Mouse (Mus musculus) midbrain, embryonic 12.5 days (tissue): ENCODE measurements around the gene Psmb4. TPM values are rescaled to one million over a fixed set of nuclear protein-coding genes. Genes with fewer than 3 reads are reported as not detected.
"Not testable (repeated sequence)": the region's sequence is repeated elsewhere in the genome, so short reads cannot be mapped to it uniquely, and the experiment has no call there.

Source experiments
- ATAC-seq: fragments of 200-750 bp; cut with Nextera tagmentation; 2 replicates; pipeline ENCODE4 v1.8.0; 2017; ENCODE audit warnings: low read depth, moderate TSS enrichment, moderate library complexity; ENCODE audit not compliant: low FRiP score
- H3K27ac ChIP-seq: fragments of 300-500 bp; sonication (generic); replicated peaks from 2 replicates; pipeline ENCODE4 v1.5.1; 2016; ENCODE audit warnings: mild to moderate bottlenecking
- H3K27me3 ChIP-seq: fragments of 300-500 bp; sonication (generic); 2 replicates; pipeline ENCODE4 v1.6.1; 2016; ENCODE audit warnings: mild to moderate bottlenecking
- H3K36me3 ChIP-seq: fragments of 300-500 bp; sonication (generic); 2 replicates; pipeline ENCODE4 v1.6.1; 2016
- H3K4me1 ChIP-seq: fragments of 300-500 bp; sonication (generic); 2 replicates; pipeline ENCODE4 v1.6.1; 2016
- H3K4me2 ChIP-seq: fragments of 300-500 bp; sonication (generic); replicated peaks from 2 replicates; pipeline ENCODE4 v1.6.1; 2016; ENCODE audit warnings: mild to moderate bottlenecking, moderate library complexity
- H3K4me3 ChIP-seq: fragments of 300-500 bp; sonication (generic); 2 replicates; pipeline ENCODE4 v1.5.1; 2016; ENCODE audit warnings: mild to moderate bottlenecking
- H3K9ac ChIP-seq: fragments of 300-500 bp; sonication (generic); replicated peaks from 2 replicates; pipeline ENCODE4 v1.6.1; 2016; ENCODE audit warnings: mild to moderate bottlenecking, moderate library complexity
- H3K9me3 ChIP-seq: fragments of 300-500 bp; sonication (generic); 2 replicates; pipeline ENCODE4 v1.6.1; 2016; ENCODE audit warnings: mild to moderate bottlenecking
- WGBS: fragments of 180-500 bp; shearing (Covaris S2); methylation state at CpG from one replicate; pipeline ENCODE4 v1.1.7; 2016; 5-methylcytosine and 5-hydroxymethylcytosine counted together
- polyA plus RNA-seq: library from polyadenylated mRNA; unstranded; fragments of >200 nt; fragmentation: Nextera tagmentation; extraction: Ambion mirVana; gene quantifications from 2 replicates; pipeline ENCODE4 v1.2.1, GENCODE M21; 2016

The Psmb4 gene
- polyA plus RNA-seq, result 307 TPM in 2 replicates

DNA sequence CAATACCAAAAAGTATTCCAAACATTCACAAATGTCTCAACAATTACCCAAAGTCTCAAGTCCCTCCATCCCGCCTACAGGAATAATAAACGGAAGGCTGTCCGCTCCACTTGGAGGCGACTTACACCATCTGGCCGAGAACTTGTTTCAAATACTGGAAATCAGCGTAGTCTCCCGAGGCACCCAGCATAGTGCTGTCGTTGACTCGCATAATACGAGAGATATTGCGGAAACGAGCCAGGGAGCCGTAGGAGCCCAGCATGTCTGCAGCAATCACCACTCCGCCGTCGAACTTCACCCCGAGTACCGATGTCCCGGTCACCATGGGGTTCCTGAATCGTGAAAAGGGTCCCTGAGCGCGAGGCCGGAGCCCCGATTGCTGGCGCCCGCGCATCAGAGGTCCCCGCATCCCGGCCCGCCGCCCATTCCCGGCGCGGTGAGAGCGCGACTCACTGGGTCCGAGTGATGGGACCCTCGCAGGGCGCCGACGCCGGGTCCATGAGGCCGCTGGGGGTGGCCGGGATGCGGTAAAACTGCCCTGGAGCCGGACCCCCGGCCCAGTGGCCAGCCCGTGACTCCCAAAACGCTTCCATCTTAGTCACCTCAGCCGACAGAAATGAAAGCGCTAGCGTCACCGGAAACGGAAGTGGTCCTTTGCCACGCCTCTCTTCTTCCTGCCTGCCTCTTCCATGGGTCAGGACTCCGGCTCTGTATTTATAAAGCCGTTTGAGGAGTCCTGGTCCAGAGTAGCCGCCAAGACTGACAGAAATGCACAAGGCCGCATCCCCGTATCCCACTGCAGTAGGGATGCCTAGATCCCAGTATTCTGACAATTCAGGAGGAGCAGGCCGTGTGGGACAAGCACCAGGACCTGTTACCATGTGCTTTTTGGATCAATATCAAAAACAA lies at the start of gene Psmb4:
Gene Psmb4, minus strand, starts transcription at position 646 of the 909 bp plus-strand sequence.
- peaks cover 18% of the 10 kb centered on the region for H3K4me1 ChIP-seq
- H3K27ac ChIP-seq, result peak within 1 kb of the TSS; percentile 79
- peak within 1 kb of the TSS; percentile 87 for H3K4me2 ChIP-seq
- ATAC-seq, result peak; percentile 88
- H3K9ac ChIP-seq, result peak within 1 kb of the TSS; percentile 81
- H3K36me3 ChIP-seq, result peaks cover 38% of the 10 kb centered on the region
- H3K9me3 ChIP-seq, result no peaks in the 10 kb centered on the region
- WGBS, result 1% methylated on average over 60 of the region's 61 CpGs
- peak within 1 kb of the TSS; percentile 68 for H3K4me3 ChIP-seq
- H3K27me3 ChIP-seq, result 0 out of 2 replicates have a peak, but pooled peaks cover 8% of the 10 kb centered on the region

DNA sequence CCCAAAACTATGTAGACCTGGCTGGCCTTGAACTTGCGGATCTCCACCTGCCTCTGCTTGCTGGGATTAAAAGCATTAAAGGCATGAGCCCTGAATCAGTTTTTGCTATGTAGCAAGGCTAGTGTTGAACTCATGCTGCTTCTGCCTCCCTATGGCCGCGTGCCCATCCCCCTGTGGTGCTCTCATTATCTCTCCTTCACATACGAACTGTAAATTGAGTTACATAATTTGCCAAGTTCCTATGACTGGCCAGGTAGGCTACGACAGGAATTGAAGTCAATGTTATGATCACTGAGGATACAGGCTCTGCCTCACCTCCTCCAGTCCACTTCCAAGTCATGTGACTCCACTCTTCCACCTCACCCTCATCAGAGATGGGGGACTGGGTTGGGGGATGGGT lies 49.4 kb upstream of the Psmb4 start:
- H3K9me3 ChIP-seq, H3K4me3 ChIP-seq, H3K36me3 ChIP-seq, H3K27ac ChIP-seq, ATAC-seq, H3K27me3 ChIP-seq, H3K4me2 ChIP-seq, H3K9ac ChIP-seq: not testable (repeated sequence)
- 89% methylated on average over 5 of the region's 5 CpGs for WGBS
- peaks cover 11% of the 10 kb centered on the region for H3K4me1 ChIP-seq

DNA sequence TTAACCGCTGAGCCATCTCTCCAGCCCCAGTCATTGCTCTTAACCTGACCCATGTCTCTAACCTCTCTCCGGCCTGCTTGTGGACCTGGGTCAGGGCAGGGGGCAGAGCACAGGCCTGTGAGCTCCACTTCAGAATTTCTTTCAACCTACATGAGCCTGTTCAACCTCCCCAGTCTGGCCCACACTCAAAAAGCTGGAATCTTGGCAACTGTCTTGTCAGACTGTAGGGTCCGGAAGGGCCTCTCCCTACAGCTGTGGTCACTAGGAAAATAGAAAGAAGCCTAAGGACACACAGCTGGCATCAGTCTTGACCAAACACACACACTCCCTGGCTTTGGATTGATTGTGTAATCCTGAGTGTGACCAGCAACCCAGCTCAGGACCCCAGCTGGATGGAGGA lies 48.6 kb upstream of the Psmb4 start:
- not testable (repeated sequence) for ATAC-seq, H3K9ac ChIP-seq, H3K27me3 ChIP-seq, H3K9me3 ChIP-seq, H3K27ac ChIP-seq, H3K4me3 ChIP-seq, H3K36me3 ChIP-seq, H3K4me2 ChIP-seq
- WGBS, result 86% methylated on average over 3 of the region's 3 CpGs
- H3K4me1 ChIP-seq, result peaks cover 11% of the 10 kb centered on the region

DNA sequence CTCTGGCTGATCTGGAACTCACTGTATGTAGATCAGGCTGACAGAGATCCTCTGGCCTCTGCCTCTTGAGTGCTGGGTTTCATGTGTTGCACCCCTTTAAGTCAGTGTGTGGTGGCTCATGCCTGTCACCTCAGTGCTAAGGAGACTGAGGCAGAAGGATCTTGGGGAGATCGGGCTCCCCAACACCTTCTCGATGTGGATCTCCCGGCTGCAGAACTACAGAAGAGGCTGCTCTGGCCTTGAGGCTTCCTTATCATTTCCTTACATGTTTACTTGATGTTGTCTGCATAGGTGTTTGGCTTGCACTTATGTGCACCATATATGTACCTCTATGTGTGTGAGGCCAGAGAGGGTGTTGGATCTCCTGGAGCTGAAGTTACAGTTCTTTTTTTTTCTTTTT lies 47.8 kb upstream of the Psmb4 start:
- H3K27me3 ChIP-seq, H3K9me3 ChIP-seq, H3K27ac ChIP-seq, H3K36me3 ChIP-seq, ATAC-seq, H3K9ac ChIP-seq, H3K4me2 ChIP-seq, H3K4me3 ChIP-seq: not testable (repeated sequence)
- H3K4me1 ChIP-seq, result peaks cover 11% of the 10 kb centered on the region
- WGBS, result 96% methylated on average over 3 of the region's 3 CpGs

DNA sequence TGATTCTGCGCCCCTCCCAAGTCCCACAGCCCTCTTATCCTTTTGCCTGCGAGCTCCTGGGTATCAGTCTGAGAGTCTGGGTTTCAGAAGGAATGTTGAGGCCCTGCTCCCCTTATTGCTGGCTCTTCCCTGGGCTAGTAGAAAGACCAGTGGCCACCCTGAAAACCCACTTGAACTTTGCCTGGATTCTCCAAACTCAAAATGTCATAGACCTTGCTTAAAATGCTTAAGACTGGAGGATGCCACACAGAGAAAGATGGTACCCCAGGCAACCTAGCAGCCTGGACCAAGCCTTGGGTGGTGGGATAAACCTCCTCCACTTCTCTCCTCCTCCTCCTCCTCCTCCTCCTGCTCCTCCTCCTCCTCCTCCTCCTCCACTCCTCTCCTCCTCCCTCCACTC lies 46.8 kb upstream of the Psmb4 start:
- not testable (repeated sequence) for ATAC-seq, H3K9me3 ChIP-seq
- WGBS, result no CpG with 5 or more reads among the region's 2 CpGs

DNA sequence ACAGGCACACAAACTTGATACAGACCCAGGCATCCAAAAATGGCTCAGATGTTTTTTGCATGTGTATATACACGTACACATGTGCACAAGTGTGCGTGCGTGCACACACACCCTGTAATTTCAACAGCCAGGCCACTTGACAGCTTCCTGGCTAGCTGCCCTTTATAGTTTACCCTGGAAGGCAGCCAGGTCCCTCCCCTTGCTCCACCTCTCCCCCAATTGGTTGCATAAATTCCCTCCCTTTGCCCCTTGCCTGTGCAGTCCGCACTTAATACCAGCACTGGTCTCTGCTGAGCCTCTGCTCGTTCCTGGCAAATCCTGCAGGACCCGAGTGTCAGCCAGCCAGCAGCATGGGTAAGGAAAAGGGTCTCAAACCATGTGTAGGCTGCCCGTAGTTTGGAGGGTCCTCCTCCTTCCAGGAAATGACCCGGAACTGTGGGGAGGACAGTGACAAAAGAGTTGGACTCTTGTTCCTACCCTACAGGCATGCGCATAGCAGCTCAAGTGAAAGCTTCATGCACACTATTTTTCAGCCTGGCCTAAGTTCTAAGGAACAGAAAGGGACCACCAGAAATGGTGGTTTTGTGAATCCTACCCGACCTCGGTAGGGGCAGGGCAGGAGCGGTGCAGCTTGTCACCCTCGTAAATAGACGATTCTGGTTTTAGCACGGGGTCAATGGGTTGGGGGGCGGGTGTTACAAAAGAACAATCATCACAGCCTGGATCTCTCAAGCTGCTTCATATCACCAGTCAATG lies 46.2 kb upstream of the Psmb4 start, which contains the start of gene Selenbp1:
Gene Selenbp1, plus strand, starts transcription at position 248 of the 756 bp plus-strand sequence.
- ATAC-seq, result peak; percentile 84
- Histone ChIP-seq H3K9me3 (no peaks in the 10 kb centered on the region), H3K4me1 (peaks cover 11% of the 10 kb centered on the region), H3K36me3 (no peaks in the 10 kb centered on the region), H3K4me2 (peak within 1 kb of the TSS; percentile 37), H3K27ac (no peak within 1 kb of the TSS), H3K9ac (no peak within 1 kb of the TSS), H3K27me3 (no peaks in the 10 kb centered on the region), H3K4me3 (no peak within 1 kb of the TSS)
- WGBS, result 42% methylated on average over 16 of the region's 16 CpGs

More for the DNA sequence above, 46.8 kb upstream of the Psmb4 start:
- not testable (repeated sequence) for H3K36me3 ChIP-seq, H3K4me3 ChIP-seq, H3K9ac ChIP-seq, H3K27me3 ChIP-seq, H3K4me2 ChIP-seq, H3K27ac ChIP-seq
- peaks cover 11% of the 10 kb centered on the region for H3K4me1 ChIP-seq

DNA sequence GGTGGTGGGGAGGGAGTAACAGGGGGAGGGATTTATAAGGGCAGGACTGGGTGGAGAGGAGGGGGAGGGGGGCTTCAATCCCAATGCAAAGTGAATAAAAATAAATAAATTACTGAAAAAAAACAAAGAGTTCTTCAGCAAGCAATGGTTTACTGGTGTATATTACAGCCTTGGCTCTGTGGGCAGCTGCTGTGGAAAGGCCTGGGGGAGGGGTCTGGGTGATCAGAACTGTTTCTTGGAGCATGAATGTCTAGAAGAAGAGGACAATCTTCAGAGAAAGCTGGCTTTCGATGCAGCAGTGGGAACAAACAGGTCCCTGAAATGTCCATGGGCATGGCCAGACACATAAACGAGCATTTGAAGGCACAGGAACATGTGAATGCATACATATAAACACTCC lies 45.5 kb upstream of the Psmb4 start:
- H3K36me3 ChIP-seq, H3K27ac ChIP-seq, H3K9me3 ChIP-seq, H3K4me2 ChIP-seq, H3K9ac ChIP-seq, H3K4me3 ChIP-seq, H3K27me3 ChIP-seq, ATAC-seq: not testable (repeated sequence)
- H3K4me1 ChIP-seq, result peaks cover 11% of the 10 kb centered on the region
- 64% methylated on average over 2 of the region's 2 CpGs for WGBS

DNA sequence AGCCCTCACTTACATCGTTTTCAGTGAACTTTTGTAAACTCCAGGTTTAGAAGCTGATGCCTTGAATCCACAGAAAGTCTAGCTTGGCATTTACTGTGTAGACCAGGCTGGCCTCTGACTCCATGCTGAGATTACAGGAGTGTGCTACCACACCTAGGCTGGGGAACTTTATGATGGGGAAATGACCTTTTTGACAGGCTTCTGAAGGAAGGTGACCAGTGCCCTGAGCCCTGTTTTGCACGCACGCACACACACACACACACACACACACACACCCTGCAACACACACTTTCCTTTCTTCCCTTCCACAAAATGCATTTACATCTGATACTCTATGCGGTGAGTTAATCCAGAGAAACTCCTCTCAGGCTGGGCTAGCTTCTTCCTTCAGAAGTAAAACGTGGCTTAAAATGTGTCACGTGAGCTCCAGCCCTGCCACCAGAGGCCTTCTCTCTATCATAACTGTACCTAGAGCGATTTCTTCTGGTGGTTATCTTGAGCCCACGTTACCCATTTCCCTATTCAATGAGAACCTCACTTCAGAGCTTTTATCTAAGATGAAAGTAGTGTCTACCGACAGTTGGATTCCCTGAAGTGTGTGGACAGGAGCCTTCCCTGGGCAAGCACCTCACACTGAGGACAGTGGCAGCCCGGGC lies 44.8 kb upstream of the Psmb4 start:
- not testable (repeated sequence) for H3K27me3 ChIP-seq, ATAC-seq, H3K9ac ChIP-seq, H3K4me2 ChIP-seq, H3K4me3 ChIP-seq, H3K36me3 ChIP-seq, H3K27ac ChIP-seq, H3K9me3 ChIP-seq
- WGBS, result 73% methylated on average over 10 of the region's 10 CpGs
- peaks cover 11% of the 10 kb centered on the region for H3K4me1 ChIP-seq

DNA sequence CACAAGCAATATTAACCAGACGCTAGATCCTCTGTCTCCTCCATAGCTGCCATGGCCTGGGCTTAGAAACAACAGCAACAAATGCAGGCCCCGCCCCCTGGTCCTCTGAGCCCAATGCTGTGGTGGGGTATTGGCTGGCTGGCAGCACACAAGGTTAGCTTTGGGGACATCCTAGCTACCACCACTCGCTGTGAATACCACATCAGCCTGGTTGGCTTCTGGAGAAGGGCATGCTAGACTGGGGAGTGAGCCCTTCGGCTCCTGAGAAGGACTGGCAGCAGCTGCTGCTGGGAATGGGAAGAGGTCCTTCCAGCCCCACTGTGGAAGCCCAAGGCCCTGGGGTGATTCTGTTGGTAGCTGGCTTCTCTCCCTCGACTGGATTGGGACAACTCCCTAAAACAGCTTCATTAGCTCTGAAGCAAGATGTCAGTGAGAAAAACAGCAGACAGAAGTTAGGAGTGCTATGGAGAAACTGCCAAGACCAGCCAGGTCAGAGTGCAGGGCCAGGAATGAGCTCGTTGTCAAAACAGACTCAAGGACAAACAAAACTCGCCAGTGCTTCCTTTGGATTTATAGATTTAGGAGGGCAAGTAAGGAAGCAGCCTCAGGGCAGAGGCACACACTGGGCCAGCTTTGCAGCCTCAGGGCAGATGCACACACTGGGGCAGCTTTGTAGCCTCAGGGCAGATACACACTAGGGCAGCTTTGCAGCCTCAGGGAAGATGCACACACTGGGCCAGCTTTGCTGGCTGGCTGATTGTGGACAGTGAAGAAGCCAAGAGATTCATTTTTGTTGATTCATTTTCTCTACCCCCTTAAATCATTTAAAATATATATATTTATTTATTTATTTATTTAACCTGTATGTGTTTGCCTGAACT lies 43.9 kb upstream of the Psmb4 start:
- not testable (repeated sequence) for H3K27me3 ChIP-seq, H3K9ac ChIP-seq, H3K9me3 ChIP-seq, H3K4me2 ChIP-seq, H3K27ac ChIP-seq, H3K36me3 ChIP-seq, ATAC-seq, H3K4me3 ChIP-seq
- peaks cover 11% of the 10 kb centered on the region for H3K4me1 ChIP-seq
- WGBS, result 45% methylated on average over 7 of the region's 7 CpGs

DNA sequence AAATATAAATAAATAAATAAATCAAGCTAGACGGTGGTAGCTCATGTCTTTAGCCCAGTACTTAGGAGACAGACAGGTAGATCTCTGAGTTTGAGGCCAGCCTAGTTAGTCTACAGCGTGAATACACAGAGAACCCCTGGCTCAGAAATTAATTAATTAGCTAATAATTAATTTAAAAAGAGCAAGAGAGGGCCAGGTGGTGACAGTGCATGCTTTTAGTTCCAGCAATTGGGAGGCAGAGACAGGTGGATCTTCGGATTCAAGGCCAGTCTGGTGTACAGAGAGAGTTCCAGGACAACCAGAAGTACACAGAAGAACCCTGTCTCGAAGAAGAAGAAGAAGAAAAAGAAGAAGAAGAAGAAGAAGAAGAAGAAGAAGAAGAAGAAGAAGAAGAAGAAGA lies 42.2 kb upstream of the Psmb4 start:
- ATAC-seq, H3K9me3 ChIP-seq, H3K4me3 ChIP-seq, H3K36me3 ChIP-seq, H3K27me3 ChIP-seq, H3K4me2 ChIP-seq, H3K27ac ChIP-seq, H3K9ac ChIP-seq: not testable (repeated sequence)
- H3K4me1 ChIP-seq, result peaks cover 11% of the 10 kb centered on the region
- 82% methylated on average over 4 of the region's 4 CpGs for WGBS

DNA sequence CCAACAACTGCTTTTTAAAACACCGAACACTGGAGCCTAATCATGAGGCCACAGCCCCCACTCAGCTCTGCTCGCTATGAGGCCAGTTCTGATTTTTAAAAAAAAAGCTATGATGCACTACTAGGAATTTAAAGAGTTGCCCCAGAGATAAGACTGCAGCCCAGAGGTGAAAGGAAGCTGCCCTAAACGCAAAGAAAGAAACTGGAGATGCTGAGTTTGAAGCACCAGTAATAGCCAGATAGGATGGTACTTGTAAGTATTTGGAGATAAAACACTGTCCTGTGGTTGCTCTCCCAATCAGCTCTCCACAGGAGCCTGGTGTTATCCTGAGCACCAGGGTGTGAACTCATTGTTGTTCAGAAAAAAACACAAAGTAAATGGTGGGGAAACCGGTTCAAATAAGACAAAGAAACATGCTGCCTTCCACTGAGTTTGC lies 39.6 kb upstream of the Psmb4 start:
- not testable (repeated sequence) for H3K9ac ChIP-seq, ATAC-seq, H3K27ac ChIP-seq, H3K4me3 ChIP-seq, H3K4me2 ChIP-seq, H3K27me3 ChIP-seq, H3K36me3 ChIP-seq, H3K4me1 ChIP-seq, H3K9me3 ChIP-seq
- WGBS, result 47% methylated on average over 4 of the region's 4 CpGs
